Mouse (Mus musculus): Measurements from ENCODE around the gene Trpm6. TPM values are rescaled to one million over a fixed set of nuclear protein-coding genes. Genes with fewer than 3 reads are reported as not detected.

Gene Trpm6
- polyA plus RNA-seq, 1 experiment from 2014 or later = 0.12 TPM

DNA sequence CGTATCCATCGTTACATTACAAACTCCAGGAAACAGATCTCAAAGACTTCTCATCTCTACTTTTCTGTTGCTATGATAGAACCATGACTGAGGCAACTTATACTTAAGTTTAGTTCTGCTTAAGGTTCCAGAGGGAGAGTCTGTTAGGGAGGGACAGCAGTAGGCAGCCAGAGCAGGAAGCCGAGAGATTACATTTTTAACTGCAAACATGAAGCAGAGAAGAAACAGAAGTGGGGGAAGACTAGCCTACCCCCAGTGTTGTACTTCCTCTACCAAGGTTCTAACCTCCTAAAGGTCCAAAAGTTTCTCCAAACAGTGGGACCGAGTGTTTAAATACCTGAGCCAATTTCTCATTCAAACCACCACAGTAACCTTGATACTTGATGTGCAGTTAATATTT is 13.9 kb upstream of the Trpm6 start:
- ATAC-seq (ENCODE audit: insufficient number of reproducible peaks, low FRiP score, low TSS enrichment, low read depth) = no peak

GRCm38 (mm10) chr19:18739146-18739545 is 10.6 kb upstream of the Trpm6 start:
- no peak overlapping the region for H3K4me3 ChIP-seq
- H3K27me3 ChIP-seq = no peaks in the 10 kb centered on the region
- no peak overlapping the region for H3K9ac ChIP-seq
- H3K9me3 ChIP-seq = no peaks in the 10 kb centered on the region
- H3K4me2 ChIP-seq = no peak overlapping the region
- H3K4me1 ChIP-seq = no peaks in the 10 kb centered on the region
- WGBS = 79% methylated on average over 7 of the region's 7 CpGs
- no peak overlapping the region for H3K27ac ChIP-seq
- no peaks in the 10 kb centered on the region for H3K36me3 ChIP-seq
- ATAC-seq (ENCODE audit: insufficient number of reproducible peaks, low FRiP score, low TSS enrichment, low read depth) = no peak

More for the DNA sequence above, 13.9 kb upstream of the Trpm6 start:
- Histone ChIP-seq H3K9ac (no peak overlapping the region), H3K9me3 (no peaks in the 10 kb centered on the region), H3K27ac (no peak overlapping the region), H3K4me1 (no peaks in the 10 kb centered on the region), H3K27me3 (no peaks in the 10 kb centered on the region), H3K36me3 (no peaks in the 10 kb centered on the region), H3K4me3 (no peak overlapping the region), H3K4me2 (no peak overlapping the region)
- WGBS = 90% methylated on average over 4 of the region's 4 CpGs

GRCm38 (mm10) chr19:18743946-18744345 is 5.8 kb upstream of the Trpm6 start:
- 59% methylated on average over 5 of the region's 5 CpGs for WGBS
- H3K36me3 ChIP-seq = no peaks in the 10 kb centered on the region
- no peaks in the 10 kb centered on the region for H3K27me3 ChIP-seq

DNA sequence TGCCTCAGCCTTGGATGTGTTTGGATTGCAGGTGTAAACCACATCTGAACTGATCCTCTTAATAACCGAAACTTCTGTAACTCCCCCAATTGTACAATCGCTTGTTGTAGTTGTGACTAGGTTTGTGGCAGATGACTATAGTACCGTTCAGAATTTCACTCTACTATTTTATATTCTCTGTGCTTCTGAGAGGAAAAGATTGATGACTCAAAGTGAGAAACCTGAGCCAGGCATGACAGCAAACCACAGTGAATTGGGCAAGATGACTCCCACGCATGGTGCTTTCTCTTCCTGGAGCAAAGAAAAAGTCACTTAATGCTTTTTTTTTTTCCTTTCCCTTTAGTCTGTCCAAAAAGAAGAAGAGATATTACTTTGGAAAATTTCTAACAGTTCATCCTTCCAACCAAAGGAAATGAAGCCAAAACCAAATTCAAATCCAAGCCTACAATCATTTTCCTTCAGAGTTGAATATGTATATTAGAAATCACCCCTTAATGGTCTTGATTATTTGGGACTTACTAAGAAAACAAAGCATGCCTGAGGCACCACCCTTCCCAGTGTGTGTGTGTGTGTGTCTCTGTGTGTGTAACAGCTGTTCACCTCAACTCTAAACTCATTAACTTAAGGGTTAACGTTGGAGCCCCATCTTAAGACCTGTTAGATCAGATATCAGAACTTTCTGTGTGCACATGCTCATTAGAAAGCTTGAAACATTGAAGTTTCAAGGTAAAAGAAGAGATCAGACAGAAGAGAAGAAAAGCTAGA is 3.0 kb upstream of the Trpm6 start:
- Histone ChIP-seq H3K36me3 (no peaks in the 10 kb centered on the region), H3K4me1 (peaks cover 8% of the 10 kb centered on the region), H3K9me3 (no peaks in the 10 kb centered on the region), H3K27ac (no peak overlapping the region), H3K4me3 (no peak overlapping the region), H3K9ac (no peak overlapping the region), H3K4me2 (no peak overlapping the region), H3K27me3 (peaks cover 5% of the 10 kb centered on the region)
- 77% methylated on average over 5 of the region's 5 CpGs for WGBS
- no peak for ATAC-seq (ENCODE audit: insufficient number of reproducible peaks, low FRiP score, low TSS enrichment, low read depth)

More at GRCm38 (mm10) chr19:18743946-18744345, 5.8 kb upstream of the Trpm6 start:
- ATAC-seq (ENCODE audit: insufficient number of reproducible peaks, low FRiP score, low TSS enrichment, low read depth) = no peak
- H3K4me3 ChIP-seq = no peak overlapping the region
- no peak overlapping the region for H3K4me2 ChIP-seq
- H3K9me3 ChIP-seq = no peaks in the 10 kb centered on the region
- no peak overlapping the region for H3K9ac ChIP-seq
- no peaks in the 10 kb centered on the region for H3K4me1 ChIP-seq
- H3K27ac ChIP-seq = no peak overlapping the region

DNA sequence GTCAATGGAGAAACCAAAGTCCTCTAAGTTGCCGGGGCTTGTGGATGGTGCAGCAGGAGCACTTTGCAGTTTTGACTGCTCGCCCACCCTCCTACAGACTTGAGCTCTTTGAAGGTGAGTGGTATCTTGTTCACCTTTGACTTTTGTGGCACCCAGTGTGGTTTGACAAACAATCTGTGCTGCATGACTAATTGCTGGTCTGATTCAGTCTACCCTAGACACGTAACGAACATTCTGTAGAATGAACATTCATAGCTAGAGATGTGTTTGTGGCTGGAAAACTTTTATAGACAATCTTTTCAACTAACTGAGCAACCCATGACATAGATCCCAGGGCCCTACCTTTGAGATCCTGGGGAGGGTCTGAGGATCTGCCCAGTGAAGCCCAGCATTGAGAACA is 2.4 kb upstream of the Trpm6 start:
- Histone ChIP-seq H3K4me2 (no peak overlapping the region), H3K27me3 (peaks cover 5% of the 10 kb centered on the region), H3K9me3 (no peaks in the 10 kb centered on the region), H3K4me3 (no peak overlapping the region), H3K9ac (no peak overlapping the region), H3K4me1 (peaks cover 8% of the 10 kb centered on the region), H3K27ac (no peak overlapping the region), H3K36me3 (no peaks in the 10 kb centered on the region)
- ATAC-seq (ENCODE audit: insufficient number of reproducible peaks, low FRiP score, low TSS enrichment, low read depth) = no peak
- 89% methylated on average over 4 of the region's 4 CpGs for WGBS

DNA sequence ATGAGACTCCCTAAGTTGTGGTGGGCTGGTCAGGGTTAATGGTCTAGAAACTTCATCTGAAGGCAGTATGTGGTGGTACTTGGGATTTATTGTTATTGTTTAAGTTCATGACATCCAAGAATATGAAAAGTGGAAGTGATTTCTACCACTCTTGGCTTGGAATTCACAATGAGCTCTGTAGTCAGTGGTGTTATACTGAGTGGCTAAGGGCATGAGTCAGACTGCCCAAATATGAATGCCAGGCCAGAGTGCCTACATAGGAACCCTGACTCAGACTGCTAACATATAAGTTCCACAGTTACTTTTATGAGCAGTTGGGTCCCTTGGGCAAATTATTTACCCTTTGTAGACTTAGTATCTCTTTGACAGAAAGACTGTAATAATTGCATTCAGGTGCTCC is 7.4 kb downstream of the Trpm6 start:
- ATAC-seq (ENCODE audit: insufficient number of reproducible peaks, low FRiP score, low TSS enrichment, low read depth) = no peak
- Histone ChIP-seq H3K27me3 (no peaks in the 10 kb centered on the region), H3K4me1 (no peaks in the 10 kb centered on the region), H3K4me2 (no peak overlapping the region), H3K4me3 (no peak overlapping the region), H3K9me3 (no peaks in the 10 kb centered on the region), H3K27ac (no peak overlapping the region), H3K36me3 (no peaks in the 10 kb centered on the region), H3K9ac (no peak overlapping the region)

- Histone ChIP-seq H3K27me3 (no peaks in the 10 kb centered on the region), H3K9ac (no peak overlapping the region), H3K4me2 (no peak overlapping the region), H3K27ac (no peak overlapping the region), H3K4me1 (no peaks in the 10 kb centered on the region), H3K36me3 (no peaks in the 10 kb centered on the region), H3K4me3 (no peak overlapping the region), H3K9me3 (no peaks in the 10 kb centered on the region)
- 74% methylated on average over 4 of the region's 4 CpGs for WGBS
- ATAC-seq (ENCODE audit: insufficient number of reproducible peaks, low FRiP score, low TSS enrichment, low read depth) = no peak
Observed at GRCm38 (mm10) chr19:18757706-18758105, 7.9 kb downstream of the Trpm6 start.

DNA sequence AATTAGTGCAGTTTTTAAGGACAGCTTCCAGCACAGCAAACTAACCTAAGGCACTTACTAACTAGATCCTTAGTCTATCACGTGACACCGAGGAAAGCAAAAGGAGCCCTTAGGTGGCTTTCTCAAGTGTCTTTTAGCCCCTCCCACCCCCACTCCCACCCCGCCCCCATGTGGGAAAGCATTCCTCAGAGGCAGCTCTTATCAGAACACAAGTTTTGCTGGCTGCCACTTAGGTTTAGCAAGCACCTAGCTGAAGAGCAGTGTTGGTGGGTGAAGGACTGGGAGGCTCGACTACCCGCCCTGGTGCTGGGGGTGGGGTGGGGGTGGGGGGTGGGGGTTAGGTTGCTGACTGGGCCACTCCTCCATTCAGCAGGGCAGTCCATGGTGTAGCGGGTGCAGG is 8.5 kb downstream of the Trpm6 start:
- no peak overlapping the region for H3K4me2 ChIP-seq
- no peaks in the 10 kb centered on the region for H3K9me3 ChIP-seq
- no peak overlapping the region for H3K27ac ChIP-seq
- H3K9ac ChIP-seq = no peak overlapping the region
- no peak for ATAC-seq (ENCODE audit: insufficient number of reproducible peaks, low FRiP score, low TSS enrichment, low read depth)
- no peak overlapping the region for H3K4me3 ChIP-seq
- H3K27me3 ChIP-seq = no peaks in the 10 kb centered on the region
- no peaks in the 10 kb centered on the region for H3K4me1 ChIP-seq
- 39% methylated on average over 6 of the region's 6 CpGs for WGBS
- H3K36me3 ChIP-seq = no peaks in the 10 kb centered on the region

DNA sequence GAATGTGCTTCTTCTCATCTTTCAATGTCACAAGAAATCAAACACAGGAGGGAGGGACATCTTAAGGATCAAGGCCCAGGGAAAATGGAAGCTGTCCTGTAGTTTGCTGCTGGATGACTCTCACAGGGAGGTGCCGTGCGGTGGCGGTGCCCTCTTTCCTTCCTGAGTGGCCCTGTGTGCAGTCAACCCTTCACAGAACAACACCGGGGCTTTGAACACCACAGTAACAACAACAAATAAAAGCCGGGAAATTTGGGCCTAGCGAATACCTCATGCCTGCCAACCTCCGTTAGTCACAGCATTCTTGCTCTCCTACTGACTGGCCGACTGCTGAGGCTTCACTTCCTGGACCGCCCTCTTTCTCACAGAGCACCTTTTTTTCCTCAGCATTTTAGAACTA is 9.1 kb downstream of the Trpm6 start:
- Histone ChIP-seq H3K9me3 (no peaks in the 10 kb centered on the region), H3K27ac (no peak overlapping the region), H3K9ac (no peak overlapping the region), H3K4me1 (no peaks in the 10 kb centered on the region), H3K4me3 (no peak overlapping the region), H3K36me3 (no peaks in the 10 kb centered on the region), H3K27me3 (no peaks in the 10 kb centered on the region), H3K4me2 (no peak overlapping the region)
- no peak for ATAC-seq (ENCODE audit: insufficient number of reproducible peaks, low FRiP score, low TSS enrichment, low read depth)
- 49% methylated on average over 9 of the region's 9 CpGs for WGBS

DNA sequence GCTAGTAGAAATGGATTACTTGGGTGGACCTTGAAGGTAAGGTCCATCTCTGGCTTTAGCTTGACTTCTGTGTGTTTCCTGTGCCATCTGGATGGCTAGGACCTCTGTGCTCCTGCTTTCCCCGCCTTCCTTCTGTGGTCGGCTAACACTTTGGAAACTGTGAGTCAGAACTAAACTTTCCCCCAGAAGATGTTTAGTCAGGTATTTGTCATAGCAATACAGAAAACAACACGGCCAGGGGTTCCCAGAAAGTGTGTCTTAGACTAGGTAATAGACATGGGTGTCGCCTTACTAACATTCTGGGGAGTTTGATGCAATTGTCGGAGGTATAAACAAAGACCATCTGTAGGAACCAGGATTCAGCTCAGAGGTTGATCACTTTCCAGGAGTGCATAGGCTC is 16.6 kb downstream of the Trpm6 start:
- 74% methylated on average over 5 of the region's 5 CpGs for WGBS
- Histone ChIP-seq H3K4me1 (no peaks in the 10 kb centered on the region), H3K27ac (no peak overlapping the region), H3K9ac (no peak overlapping the region), H3K4me3 (no peak overlapping the region), H3K4me2 (no peak overlapping the region), H3K27me3 (no peaks in the 10 kb centered on the region), H3K36me3 (no peaks in the 10 kb centered on the region), H3K9me3 (no peaks in the 10 kb centered on the region)
- ATAC-seq (ENCODE audit: insufficient number of reproducible peaks, low FRiP score, low TSS enrichment, low read depth) = no peak

GRCm38 (mm10) chr19:18771048-18771447 is 21.3 kb downstream of the Trpm6 start:
- Histone ChIP-seq H3K27ac (no peak overlapping the region), H3K9ac (no peak overlapping the region), H3K4me1 (no peaks in the 10 kb centered on the region), H3K4me2 (no peak overlapping the region), H3K9me3 (no peaks in the 10 kb centered on the region), H3K36me3 (no peaks in the 10 kb centered on the region), H3K27me3 (no peaks in the 10 kb centered on the region), H3K4me3 (no peak overlapping the region)
- 72% methylated on average over 1 of the region's 1 CpGs for WGBS
- ATAC-seq (ENCODE audit: insufficient number of reproducible peaks, low FRiP score, low TSS enrichment, low read depth) = no peak

- no peaks in the 10 kb centered on the region for H3K4me1 ChIP-seq
- ATAC-seq (ENCODE audit: insufficient number of reproducible peaks, low FRiP score, low TSS enrichment, low read depth) = no peak
- no peak overlapping the region for H3K4me2 ChIP-seq
- H3K27ac ChIP-seq = no peak overlapping the region
- H3K9me3 ChIP-seq = no peaks in the 10 kb centered on the region
- H3K9ac ChIP-seq = no peak overlapping the region
- no peak overlapping the region for H3K4me3 ChIP-seq
- H3K27me3 ChIP-seq = no peaks in the 10 kb centered on the region
- 95% methylated on average over 1 of the region's 1 CpGs for WGBS
- no peaks in the 10 kb centered on the region for H3K36me3 ChIP-seq
Observed at GRCm38 (mm10) chr19:18771561-18771960, 21.8 kb downstream of the Trpm6 start.

All from limb, embryonic 15.5 days (tissue).